Mouse (Mus musculus): Measurements from ENCODE around the gene Izumo1r. TPM values are rescaled to one million over a fixed set of nuclear protein-coding genes. Genes with fewer than 3 reads are reported as not detected.

Gene Izumo1r
- total RNA-seq, 2 experiments from 2014 or later = not detected

- TF ChIP-seq CTCF (IDR thresholded peaks at IDR 0.05) = no peak
- DNase-seq = no peak
These were observed 31.4 kb downstream of the Izumo1r start for GRCm38 (mm10) chr9:14872181-14872930.

GRCm38 (mm10) chr9:14871536-14871935, 32.2 kb downstream of the Izumo1r start:
- no peak overlapping the region for H3K4me3 ChIP-seq
- intact Hi-C loops (cut with DNase I) = no loop called here
- no peak overlapping the region for H3K27ac ChIP-seq
- no peak for DNase-seq
- no peak for TF ChIP-seq CTCF (IDR thresholded peaks at IDR 0.05)

More at GRCm38 (mm10) chr9:14872181-14872930, 31.4 kb downstream of the Izumo1r start:
- H3K4me3 ChIP-seq = no peak overlapping the region
- intact Hi-C loops (cut with DNase I) = no loop called here
- H3K27ac ChIP-seq = no peak overlapping the region

- Histone ChIP-seq H3K4me3 (no peak overlapping the region), H3K27ac (no peak overlapping the region)
- TF ChIP-seq CTCF (IDR thresholded peaks at IDR 0.05) = no peak
- no peak for DNase-seq
- intact Hi-C loops (cut with DNase I) = no loop called here
These were observed 32.9 kb downstream of the Izumo1r start for GRCm38 (mm10) chr9:14870802-14871201.

GRCm38 (mm10) chr9:14870377-14870776, 33.4 kb downstream of the Izumo1r start:
- DNase-seq = no peak
- H3K27ac ChIP-seq = no peak overlapping the region
- H3K4me3 ChIP-seq = no peak overlapping the region
- no peak for TF ChIP-seq CTCF (IDR thresholded peaks at IDR 0.05)
- intact Hi-C loops (cut with DNase I) = no loop called here

GRCm38 (mm10) chr9:14868326-14868725, 35.4 kb downstream of the Izumo1r start:
- no peak for TF ChIP-seq CTCF (IDR thresholded peaks at IDR 0.05)
- H3K4me3 ChIP-seq = no peak overlapping the region
- no peak for DNase-seq
- no peak overlapping the region for H3K27ac ChIP-seq
- intact Hi-C loops (cut with DNase I) = no loop called here

GRCm38 (mm10) chr9:14866957-14867356, 36.8 kb downstream of the Izumo1r start:
- TF ChIP-seq CTCF (IDR thresholded peaks at IDR 0.05) = peak; percentile 60
- intact Hi-C loops (cut with DNase I) = loop anchor here (2.0 kb wide), 1 partner anchor 150 kb away; no protein-coding TSS in a partner anchor
- Histone ChIP-seq H3K4me3 (no peak overlapping the region), H3K27ac (no peak overlapping the region)
- no peak for DNase-seq

- intact Hi-C loops (cut with DNase I) = no loop called here
- Histone ChIP-seq H3K4me3 (no peak overlapping the region), H3K27ac (no peak overlapping the region)
- no peak for DNase-seq
- no peak for TF ChIP-seq CTCF (IDR thresholded peaks at IDR 0.05)
These were observed 39.0 kb downstream of the Izumo1r start for GRCm38 (mm10) chr9:14864726-14865125.

GRCm38 (mm10) chr9:14863126-14863525, 40.6 kb downstream of the Izumo1r start:
- intact Hi-C loops (cut with DNase I) = no loop called here
- Histone ChIP-seq H3K27ac (no peak overlapping the region), H3K4me3 (no peak overlapping the region)
- no peak for DNase-seq
- TF ChIP-seq CTCF (IDR thresholded peaks at IDR 0.05) = no peak

- Histone ChIP-seq H3K4me3 (peak within 1 kb of the TSS; percentile 56), H3K27ac (no peak within 1 kb of the TSS)
- no peak for DNase-seq
- intact Hi-C loops (cut with DNase I) = no loop called here
- no peak for TF ChIP-seq CTCF (IDR thresholded peaks at IDR 0.05)
These were observed 43.7 kb downstream of the Izumo1r start, which contains the start of gene Gpr83 for GRCm38 (mm10) chr9:14859868-14860639. Gene Gpr83 (plus strand): TSS chr9:14860210.

GRCm38 (mm10) chr9:14858782-14859181, 45.0 kb downstream of the Izumo1r start:
- intact Hi-C loops (cut with DNase I) = no loop called here
- TF ChIP-seq CTCF (IDR thresholded peaks at IDR 0.05) = no peak
- Histone ChIP-seq H3K4me3 (no peak overlapping the region), H3K27ac (no peak overlapping the region)
- no peak for DNase-seq

- Histone ChIP-seq H3K27ac (no peak overlapping the region), H3K4me3 (no peak overlapping the region)
- intact Hi-C loops (cut with DNase I) = no loop called here
- DNase-seq = no peak
- no peak for TF ChIP-seq CTCF (IDR thresholded peaks at IDR 0.05)
These were observed 45.5 kb downstream of the Izumo1r start for GRCm38 (mm10) chr9:14858170-14858706.

GRCm38 (mm10) chr9:14856922-14857654, 46.7 kb downstream of the Izumo1r start:
- no peak for TF ChIP-seq CTCF (IDR thresholded peaks at IDR 0.05)
- no peak overlapping the region for H3K27ac ChIP-seq
- intact Hi-C loops (cut with DNase I) = no loop called here
- no peak for DNase-seq
- no peak overlapping the region for H3K4me3 ChIP-seq
